Mouse (Mus musculus) intestine, embryonic 14.5 days (tissue): ENCODE measurements around the gene Atp6v0d1. TPM values are rescaled to one million over a fixed set of nuclear protein-coding genes. Genes with fewer than 3 reads are reported as not detected.
A peak's percentile ranks its signal among the peaks of the same experiment; 100 is the strongest.
"Not testable (repeated sequence)": the region's sequence is repeated elsewhere in the genome, so short reads cannot be mapped to it uniquely, and the experiment has no call there.

Experiments used
- ATAC-seq: fragments of 200-750 bp; cut with Nextera tagmentation; replicated peaks from 2 replicates; pipeline ENCODE4 v1.8.0; 2017; ENCODE audit warnings: low read depth, moderate number of reproducible peaks, moderate TSS enrichment, moderate library complexity; ENCODE audit not compliant: low FRiP score, low TSS enrichment
- DNase-seq: peaks from one replicate; pipeline ENCODE4 v3.0.0-alpha.2; 2018; ENCODE audit warnings: low spot score
- H3K27ac ChIP-seq: fragments of 300-500 bp; sonication (generic); 2 replicates; pipeline ENCODE4 v1.5.1; 2014; ENCODE audit warnings: low read depth, mild to moderate bottlenecking, control low read depth
- H3K27me3 ChIP-seq: fragments of 300-500 bp; sonication (generic); replicated peaks from 2 replicates; pipeline ENCODE4 v1.6.1; 2014; ENCODE audit warnings: low read length, control low read depth; ENCODE audit not compliant: control insufficient read depth, insufficient read depth
- H3K36me3 ChIP-seq: fragments of 300-500 bp; sonication (generic); 2 replicates; pipeline ENCODE4 v1.6.1; 2014; ENCODE audit warnings: low read length, control low read depth; ENCODE audit not compliant: control insufficient read depth, insufficient read depth
- H3K4me1 ChIP-seq: fragments of 300-500 bp; sonication (generic); replicated peaks from 2 replicates; pipeline ENCODE4 v1.6.1; 2014; ENCODE audit warnings: low read length, control low read depth, mixed read lengths; ENCODE audit not compliant: control insufficient read depth, insufficient read depth
- H3K4me2 ChIP-seq: fragments of 300-500 bp; sonication (generic); 2 replicates; pipeline ENCODE4 v1.6.1; 2014; ENCODE audit warnings: low read length
- H3K4me3 ChIP-seq: fragments of 300-500 bp; sonication (generic); 2 replicates; pipeline ENCODE4 v1.5.1; 2014; ENCODE audit warnings: low read depth, low read length, control low read depth, mixed read lengths
- H3K9ac ChIP-seq: fragments of 300-500 bp; sonication (generic); 2 replicates; pipeline ENCODE4 v1.6.1; 2014; ENCODE audit warnings: mild to moderate bottlenecking, low read length
- H3K9me3 ChIP-seq: fragments of 300-500 bp; sonication (generic); 2 replicates; pipeline ENCODE4 v1.6.1; 2016; ENCODE audit warnings: low read length, control low read depth; ENCODE audit not compliant: control insufficient read depth
- WGBS: fragments of 180-500 bp; shearing (Covaris S2); extraction: QIAGEN DNeasy Blood & Tissue Kit; methylation state at CpG from one replicate; pipeline ENCODE4 v1.1.7; 2014; 5-methylcytosine and 5-hydroxymethylcytosine counted together
- polyA plus RNA-seq: library from polyadenylated mRNA; unstranded; fragments of >200 nt; fragmentation: Nextera tagmentation; extraction: Ambion mirVana; gene quantifications from 2 replicates; pipeline ENCODE4 v1.2.1, GENCODE M21; 2014

Atp6v0d1 gene
- polyA plus RNA-seq, 1 experiment from 2014 or later, result 72.7 TPM

DNA sequence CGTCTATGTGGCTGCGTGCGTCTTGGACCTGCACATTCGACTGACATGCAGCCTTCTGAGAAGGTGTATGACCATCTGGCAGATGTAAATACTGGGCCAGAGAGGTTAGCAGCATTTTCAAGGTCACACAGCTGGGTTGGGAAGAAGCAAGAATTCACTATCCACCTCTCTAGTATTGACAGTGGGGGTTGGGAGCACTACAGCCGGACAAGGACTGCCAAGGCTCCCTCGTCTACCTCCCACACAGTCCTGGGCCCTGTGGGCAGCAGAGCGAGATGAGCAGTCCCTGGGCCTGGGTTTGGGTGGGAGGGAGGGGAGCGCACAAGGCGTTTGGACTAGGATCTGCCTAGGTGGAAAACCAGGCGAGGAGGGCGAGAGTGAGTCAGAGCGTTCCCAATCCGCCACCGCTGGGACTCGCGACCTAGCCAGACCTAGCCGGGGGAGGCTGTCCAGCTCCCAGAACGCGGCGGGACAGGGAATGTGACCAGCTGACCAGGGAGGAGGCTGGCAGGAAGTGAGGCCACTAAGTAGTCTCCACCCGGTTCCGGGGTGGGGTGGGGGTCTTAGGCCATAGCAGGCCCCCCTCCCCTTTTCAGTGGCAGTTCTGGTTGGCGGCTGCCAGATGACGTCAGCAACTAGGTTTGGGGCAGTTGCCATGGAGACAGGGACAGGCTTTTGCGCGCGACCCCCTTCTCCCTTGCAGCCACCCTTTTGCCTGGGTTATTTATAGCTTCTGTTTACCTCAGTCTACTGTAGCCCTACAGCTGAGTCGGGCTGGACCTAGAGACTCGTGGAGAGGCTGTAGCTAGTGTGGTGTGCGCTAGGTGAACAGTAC lies 40.6 kb upstream of the Atp6v0d1 start:
- Histone ChIP-seq H3K9me3 (no peaks in the 10 kb centered on the region), H3K27me3 (no peaks in the 10 kb centered on the region), H3K4me3 (peak overlapping the region; percentile 67), H3K36me3 (no peaks in the 10 kb centered on the region), H3K4me1 (peaks cover 17% of the 10 kb centered on the region), H3K27ac (peak overlapping the region; percentile 69), H3K4me2 (peak overlapping the region; percentile 93), H3K9ac (peak overlapping the region; percentile 73)
- WGBS, result 2% methylated on average over 30 of the region's 30 CpGs
- ATAC-seq (peak; percentile 62), DNase-seq (peak; percentile 87)

GRCm38 (mm10) chr8:105605491-105606188 lies 39.8 kb upstream of the Atp6v0d1 start:
- peak overlapping the region; percentile 69 for H3K27ac ChIP-seq
- H3K4me1 ChIP-seq, result peaks cover 17% of the 10 kb centered on the region
- H3K9ac ChIP-seq, result peak overlapping the region; percentile 73
- peak; percentile 51 for ATAC-seq
- H3K4me3 ChIP-seq, result peak overlapping the region; percentile 67
- peak; percentile 77 for DNase-seq
- no peaks in the 10 kb centered on the region for H3K36me3 ChIP-seq
- no peaks in the 10 kb centered on the region for H3K9me3 ChIP-seq
- 1% methylated on average over 30 of the region's 39 CpGs for WGBS
- no peaks in the 10 kb centered on the region for H3K27me3 ChIP-seq
- peak overlapping the region; percentile 93 for H3K4me2 ChIP-seq

DNA sequence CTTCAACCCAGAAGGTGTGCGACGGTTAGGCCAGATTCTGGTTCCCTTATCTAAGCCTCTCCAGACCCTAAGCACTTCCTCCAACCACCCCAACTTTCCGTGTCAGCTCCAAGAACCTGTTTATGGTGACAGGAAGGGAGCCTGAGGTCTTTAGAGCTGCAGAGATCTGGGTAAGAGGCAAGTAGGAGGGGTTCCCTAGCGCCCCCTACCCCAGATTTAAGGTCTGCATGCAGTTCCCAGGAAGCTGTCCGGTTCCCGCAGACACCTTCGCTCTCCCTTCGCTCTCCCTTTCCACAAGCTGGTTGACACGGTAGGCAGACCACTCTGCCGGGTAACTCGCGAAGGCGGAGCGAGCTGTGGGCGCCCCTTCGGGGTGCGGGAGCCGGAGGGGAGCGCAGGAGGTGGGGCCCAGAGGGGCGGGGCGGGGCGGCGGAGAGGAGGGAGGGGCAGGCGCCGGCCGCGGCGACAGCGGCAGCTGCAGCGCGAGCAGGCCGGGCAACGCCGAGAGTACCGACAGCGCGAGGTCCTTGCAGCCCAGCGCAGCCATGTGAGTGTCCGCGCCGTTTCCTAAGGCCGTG lies 39.0 kb upstream of the Atp6v0d1 start, which contains the start of gene Ripor1:
Gene Ripor1 (plus strand): TSS at position 452 of the 578 bp plus-strand sequence.
- no peaks in the 10 kb centered on the region for H3K36me3 ChIP-seq
- H3K27me3 ChIP-seq, result no peaks in the 10 kb centered on the region
- H3K4me2 ChIP-seq, result peak within 1 kb of the TSS; percentile 93
- peak within 1 kb of the TSS; percentile 73 for H3K9ac ChIP-seq
- peak within 1 kb of the TSS; percentile 69 for H3K27ac ChIP-seq
- H3K4me1 ChIP-seq, result peaks cover 17% of the 10 kb centered on the region
- DNase-seq (peak; percentile 90), ATAC-seq (peak; percentile 86)
- H3K9me3 ChIP-seq, result no peaks in the 10 kb centered on the region
- H3K4me3 ChIP-seq, result peak within 1 kb of the TSS; percentile 67
- WGBS, result under 1% methylated on average over 34 of the region's 42 CpGs

DNA sequence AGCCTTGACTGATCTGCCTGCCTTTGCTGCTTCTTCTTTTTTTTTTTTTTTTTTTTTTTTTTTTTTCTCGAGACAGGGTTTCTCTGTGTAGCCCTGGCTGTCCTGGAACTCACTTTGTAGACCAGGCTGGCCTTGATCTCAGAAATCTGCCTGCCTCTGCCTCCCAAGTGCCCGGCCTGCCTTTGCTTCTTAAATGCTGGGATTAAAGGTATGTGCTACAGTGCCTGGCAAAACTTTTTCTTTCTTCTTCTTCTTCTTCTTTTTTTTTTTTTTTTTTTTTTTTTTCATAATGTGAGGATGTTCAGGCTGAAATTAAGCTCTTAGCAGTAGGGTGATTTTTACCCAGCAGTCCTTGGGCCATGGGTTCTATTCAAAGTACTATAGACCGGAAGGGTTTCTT lies 36.7 kb upstream of the Atp6v0d1 start:
- H3K9me3 ChIP-seq, DNase-seq, H3K4me3 ChIP-seq, H3K27me3 ChIP-seq, ATAC-seq, H3K27ac ChIP-seq, H3K36me3 ChIP-seq, H3K4me2 ChIP-seq, H3K9ac ChIP-seq: not testable (repeated sequence)
- H3K4me1 ChIP-seq, result peaks cover 17% of the 10 kb centered on the region
- WGBS, result 97% methylated on average over 2 of the region's 3 CpGs

GRCm38 (mm10) chr8:105601301-105601700 lies 35.5 kb upstream of the Atp6v0d1 start:
- H3K27me3 ChIP-seq, result no peaks in the 10 kb centered on the region
- no peaks in the 10 kb centered on the region for H3K9me3 ChIP-seq
- no peak overlapping the region for H3K4me2 ChIP-seq
- WGBS, result 69% methylated on average over 5 of the region's 5 CpGs
- H3K4me3 ChIP-seq, result no peak overlapping the region
- no peak overlapping the region for H3K27ac ChIP-seq
- no peak for DNase-seq
- ATAC-seq, result no peak
- no peaks in the 10 kb centered on the region for H3K36me3 ChIP-seq
- peaks cover 16% of the 10 kb centered on the region for H3K4me1 ChIP-seq
- no peak overlapping the region for H3K9ac ChIP-seq

DNA sequence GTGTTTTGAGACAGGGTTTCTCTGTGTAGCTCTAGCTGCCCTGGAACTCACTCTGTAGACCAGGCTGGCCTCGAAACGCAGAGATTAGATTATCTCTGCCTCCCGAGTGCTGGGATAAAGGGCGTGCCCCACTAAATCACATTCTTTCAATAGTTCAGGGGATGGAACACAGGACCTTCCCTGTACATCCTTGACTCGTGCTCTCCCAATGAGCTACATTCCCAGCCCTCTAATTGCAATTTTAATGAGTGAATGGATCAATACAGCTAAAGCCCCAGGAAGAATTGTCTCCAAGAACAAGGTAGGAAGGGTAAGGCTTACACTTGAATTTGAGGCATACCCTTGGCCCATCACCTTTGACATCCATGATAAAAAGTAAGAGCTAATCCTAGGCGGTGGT lies 32.9 kb upstream of the Atp6v0d1 start:
- peaks cover 17% of the 10 kb centered on the region for H3K4me1 ChIP-seq
- 83% methylated on average over 6 of the region's 6 CpGs for WGBS
- H3K36me3 ChIP-seq, result no peaks in the 10 kb centered on the region
- ATAC-seq (no peak), DNase-seq (no peak)
- H3K27me3 ChIP-seq, result no peaks in the 10 kb centered on the region
- no peak overlapping the region for H3K27ac ChIP-seq
- H3K9ac ChIP-seq, result no peak overlapping the region
- H3K9me3 ChIP-seq, result no peaks in the 10 kb centered on the region
- H3K4me2 ChIP-seq, result no peak overlapping the region
- no peak overlapping the region for H3K4me3 ChIP-seq

- Histone ChIP-seq H3K4me3 (no peak overlapping the region), H3K4me2 (peak overlapping the region; percentile 38), H3K4me1 (peaks cover 17% of the 10 kb centered on the region), H3K9ac (no peak overlapping the region), H3K27me3 (no peaks in the 10 kb centered on the region), H3K27ac (no peak overlapping the region; the same call in 1 of the 2 replicates), H3K9me3 (no peaks in the 10 kb centered on the region), H3K36me3 (no peaks in the 10 kb centered on the region)
- DNase-seq (peak; percentile 80), ATAC-seq (peak; percentile 54)
- WGBS, result 11% methylated on average over 14 of the region's 14 CpGs
These were observed 30.7 kb upstream of the Atp6v0d1 start for GRCm38 (mm10) chr8:105596362-105597034.
